Comparison of ENCODE assay signal across 8 mouse cellular contexts in the genomic region with DNA sequence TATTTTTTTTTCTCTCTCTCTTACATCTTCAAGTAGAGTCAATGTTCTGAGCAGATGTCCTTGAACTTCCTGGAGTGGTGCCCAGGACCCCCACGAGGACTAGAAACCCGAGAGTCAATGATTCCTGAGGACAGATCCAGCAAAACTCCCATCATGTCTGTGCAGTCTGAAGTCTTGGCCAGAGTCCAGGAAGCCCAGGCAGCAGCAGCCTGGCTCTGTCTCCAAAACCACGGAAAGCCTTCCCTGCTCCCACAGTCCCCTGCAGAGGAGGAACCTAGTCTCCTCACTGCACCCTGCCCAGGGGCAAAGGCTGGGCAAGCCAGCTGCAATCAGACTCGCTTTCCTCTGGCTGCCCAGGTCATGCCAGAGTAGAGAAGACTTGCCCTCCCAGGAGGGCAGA.
A peak's percentile ranks its signal among the peaks of the same experiment; 100 is the strongest.
DNase-seq lines count a peak whose midpoint lies in the region; TF ChIP-seq lines count a peak whose summit lies in the region.

No protein-coding gene starts in this region.

- TF ChIP-seq POLR2A in cortical plate, adult 2 months (IDR thresholded peaks at IDR 0.05; ENCODE audit: extremely low read depth, insufficient read depth, low read length): no peak

- H3K27ac ChIP-seq in layer of hippocampus, adult 2 months: peak overlapping the region; percentile 77
- H3K27ac ChIP-seq in cortical plate, adult 2 months (ENCODE audit: insufficient read depth, low read length): peak overlapping the region; percentile 41; the same call in 1 of the 2 replicates

- no peak overlapping the region for H3K4me3 ChIP-seq in layer of hippocampus, adult 2 months
- no peak overlapping the region for H3K4me3 ChIP-seq in cortical plate, adult 2 months (ENCODE audit: insufficient read depth, low read length)

- peaks cover 40% of the 10 kb centered on the region for H3K4me1 ChIP-seq in cortical plate, adult 2 months (ENCODE audit: control insufficient read depth, insufficient read depth, low read length)

- no peak for TF ChIP-seq CTCF in layer of hippocampus, adult 2 months (conservative IDR thresholded peaks at IDR 0.05)
- no peak for TF ChIP-seq CTCF in cortical plate, adult 2 months (IDR thresholded peaks at IDR 0.05; ENCODE audit: extremely low read depth, insufficient read depth, low read length)

- DNase-seq in layer of hippocampus, adult 2 months (ENCODE audit: low spot score in 2 of 2): no peak
- no peak for DNase-seq in layer of hippocampus, adult 9-11 months
- peak; percentile 39 for DNase-seq in adrenal gland, postnatal 25 days
- DNase-seq in kidney, adult 8-10 months: peak; percentile 58 to 69
- peak; percentile 21 for DNase-seq in ovary, postnatal 36 days (ENCODE audit: low spot score)
- no peak for DNase-seq in spleen, adult 18-20 months
- DNase-seq in embryo, embryonic 10.5 days (ENCODE audit: low spot score): no peak

Comparison
In these comparisons a context has a peak if more than half of its experiments do, and no peak if none do; other contexts are left out.
1. DNase-seq: peak in adrenal gland, postnatal 25 days (single experiment), kidney, adult 8-10 months (2 of 2) and ovary, postnatal 36 days (single experiment); none in layer of hippocampus, adult 2 months (0 of 2), layer of hippocampus, adult 9-11 months (single experiment), spleen, adult 18-20 months (0 of 2) and embryo, embryonic 10.5 days (single experiment).